Mouse (Mus musculus) lung, postnatal 25 days (tissue): ENCODE data around the gene Olfr1425.
"Not testable (repeated sequence)": the region's sequence is repeated elsewhere in the genome, so short reads cannot be mapped to it uniquely, and the experiment has no call there.

Experiments
- DNase-seq: peaks from one replicate; pipeline ENCODE4 v3.0.0; 2022; ENCODE audit warnings: low spot score

The Olfr1425 gene

GRCm38 (mm10) chr19:12077631-12078030, at the start of gene Olfr1425:
Olfr1425 (minus strand) TSS chr19:12077731.
- DNase-seq = not testable (repeated sequence)

DNA sequence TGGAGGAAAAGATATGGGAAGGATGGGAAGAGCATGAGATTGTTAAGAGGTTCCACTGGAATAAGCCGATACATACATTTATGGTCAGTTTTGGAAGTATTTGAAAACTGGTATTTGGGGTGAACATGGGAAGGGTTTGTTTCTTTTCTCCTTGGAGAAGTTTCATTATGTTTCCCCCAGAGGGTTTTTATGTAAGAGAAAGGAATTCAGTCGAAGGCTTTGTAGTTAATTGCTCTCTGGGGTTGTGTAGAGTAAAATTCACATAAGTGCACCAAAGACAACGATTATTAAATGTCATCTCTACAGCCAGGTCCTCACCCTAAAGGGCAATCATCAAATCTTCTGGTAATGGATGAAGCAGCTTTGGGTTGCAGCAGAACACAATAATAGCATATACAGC, 45.6 kb upstream of the Olfr1425 start, which contains the start of gene Olfr76:
Gene Olfr76, minus strand, starts transcription at position 101 of the 400 bp plus-strand sequence.
- DNase-seq = no peak

- no peak for DNase-seq
These were observed 38.9 kb upstream of the Olfr1425 start for GRCm38 (mm10) chr19:12116464-12116863.

DNA sequence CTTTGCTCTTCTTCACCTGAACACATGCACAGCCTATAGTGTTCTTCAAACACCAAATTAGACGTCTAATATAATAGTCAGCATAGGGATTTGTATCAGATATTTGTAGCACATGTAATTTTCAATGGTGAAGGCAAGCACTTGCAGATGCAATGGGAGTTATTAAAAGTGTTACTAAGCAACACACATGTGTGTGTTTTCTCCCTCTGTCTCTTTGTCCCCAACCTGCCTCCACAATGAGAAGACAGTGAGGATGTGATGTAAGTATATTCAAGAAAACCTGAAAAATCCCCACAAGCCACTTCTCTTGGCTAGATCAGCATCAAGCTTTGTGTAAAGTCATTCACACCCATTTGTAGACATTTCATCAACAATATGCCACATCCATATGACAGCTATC, 38.3 kb upstream of the Olfr1425 start, which contains the start of gene Olfr1428:
Gene Olfr1428, minus strand, starts transcription at position 101 of the 400 bp plus-strand sequence.
- no peak for DNase-seq

DNA sequence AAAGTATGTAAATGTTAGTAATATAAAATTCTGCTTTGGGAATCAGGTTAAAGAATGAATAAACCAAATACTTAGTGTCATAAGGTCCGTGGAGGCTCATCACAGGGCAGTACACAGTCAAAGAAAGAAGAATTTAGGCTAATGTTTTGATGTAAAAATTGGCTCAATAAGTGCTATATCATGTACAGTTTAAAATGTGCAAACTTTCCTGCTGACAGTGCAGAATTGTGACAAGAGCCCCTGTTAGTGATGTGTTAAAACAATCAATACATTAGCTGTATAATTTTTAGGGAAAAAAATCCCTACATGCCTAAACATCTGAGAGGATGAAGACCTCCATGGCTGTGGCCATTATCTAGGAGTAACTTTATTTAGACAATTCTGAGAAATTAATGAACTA, 36.3 kb upstream of the Olfr1425 start:
- no peak for DNase-seq

- no peak for DNase-seq
These were observed 27.0 kb upstream of the Olfr1425 start for GRCm38 (mm10) chr19:12104541-12104940.

DNA sequence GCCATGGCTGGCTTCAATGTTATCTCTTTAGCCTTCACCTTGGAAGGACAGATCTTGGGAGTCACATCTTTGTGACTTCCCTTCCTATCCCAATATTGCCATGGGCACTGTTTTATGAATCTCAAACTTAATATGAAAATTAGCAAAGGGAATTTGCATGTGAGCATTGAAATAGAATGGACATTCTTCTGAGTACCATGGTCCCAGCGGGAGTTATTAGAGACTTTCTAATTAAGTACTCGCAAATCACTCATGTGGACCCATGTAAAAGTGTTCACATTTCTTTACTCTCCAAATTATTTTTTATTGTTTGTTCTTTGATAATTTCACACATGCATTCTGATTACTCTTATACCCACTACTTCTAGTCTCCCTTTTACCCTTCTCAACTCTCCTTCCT, 25.7 kb upstream of the Olfr1425 start, which contains the start of gene Olfr1427:
Gene Olfr1427, minus strand, starts transcription at position 101 of the 400 bp plus-strand sequence.
- DNase-seq = no peak

GRCm38 (mm10) chr19:12091913-12092312, 14.4 kb upstream of the Olfr1425 start, which contains the start of gene Olfr1426:
Olfr1426 (minus strand) TSS chr19:12092013.
- no peak for DNase-seq

DNA sequence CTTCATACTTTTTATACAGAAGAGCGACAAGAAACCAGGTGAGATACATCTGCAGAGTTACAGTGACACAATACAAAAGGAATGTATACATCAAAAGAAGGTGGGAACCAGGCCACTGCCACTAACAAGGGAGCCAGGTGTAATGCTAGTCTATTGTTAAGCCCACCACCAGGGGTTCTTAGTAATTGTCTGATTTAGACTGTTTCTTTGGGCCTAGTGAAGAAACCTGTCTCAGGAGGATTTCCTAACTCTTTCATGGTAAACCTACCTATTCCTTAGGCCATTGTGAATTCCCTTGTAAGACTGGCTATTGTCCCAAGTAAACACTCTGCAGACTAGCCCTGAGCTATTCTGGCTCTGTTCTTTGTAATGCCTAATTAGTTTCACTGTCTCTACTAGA, 8.0 kb downstream of the Olfr1425 start:
- not testable (repeated sequence) for DNase-seq

DNA sequence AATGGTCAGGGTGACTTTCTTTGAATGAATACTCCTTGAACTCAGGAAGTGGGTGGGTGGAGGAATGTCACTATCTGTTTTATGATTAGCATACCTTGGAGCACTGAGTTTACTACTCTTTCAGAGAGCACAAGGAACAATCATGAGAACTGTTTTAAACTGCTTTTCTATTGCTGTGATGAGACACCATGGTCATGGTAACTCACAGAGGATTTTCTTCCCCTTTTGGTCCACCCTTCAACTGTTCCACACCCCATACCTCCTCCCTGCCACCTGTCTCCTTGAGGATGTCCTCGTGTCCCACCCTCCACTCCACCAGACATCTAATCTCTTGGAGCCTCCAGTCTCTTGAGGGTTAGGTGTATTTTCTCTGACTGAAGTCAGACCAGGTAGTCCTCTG, 9.7 kb downstream of the Olfr1425 start:
- DNase-seq = not testable (repeated sequence)

- not testable (repeated sequence) for DNase-seq
These were observed 14.9 kb downstream of the Olfr1425 start, which contains the start of gene Olfr1424 for GRCm38 (mm10) chr19:12062582-12062981. Olfr1424 (minus strand) TSS chr19:12062682.

DNA sequence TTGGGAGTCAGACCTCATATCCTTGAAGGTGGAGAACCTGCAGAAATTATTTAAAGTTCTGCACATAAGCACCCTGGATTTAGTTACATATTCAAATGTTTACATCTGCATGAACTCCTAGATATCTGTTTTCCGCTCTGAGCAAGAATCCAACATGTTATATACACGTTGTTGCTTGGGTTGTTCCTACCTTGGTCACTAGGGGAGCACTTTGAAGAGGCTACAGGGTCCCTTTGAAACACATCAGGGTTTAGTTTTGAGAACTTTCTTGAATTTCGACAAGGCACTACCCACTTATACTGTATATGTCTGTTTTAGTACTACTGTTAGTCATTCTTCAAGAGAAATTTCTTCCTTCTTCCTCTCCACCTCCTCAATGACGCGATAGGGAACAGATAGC, 34.4 kb downstream of the Olfr1425 start:
- no peak for DNase-seq

DNA sequence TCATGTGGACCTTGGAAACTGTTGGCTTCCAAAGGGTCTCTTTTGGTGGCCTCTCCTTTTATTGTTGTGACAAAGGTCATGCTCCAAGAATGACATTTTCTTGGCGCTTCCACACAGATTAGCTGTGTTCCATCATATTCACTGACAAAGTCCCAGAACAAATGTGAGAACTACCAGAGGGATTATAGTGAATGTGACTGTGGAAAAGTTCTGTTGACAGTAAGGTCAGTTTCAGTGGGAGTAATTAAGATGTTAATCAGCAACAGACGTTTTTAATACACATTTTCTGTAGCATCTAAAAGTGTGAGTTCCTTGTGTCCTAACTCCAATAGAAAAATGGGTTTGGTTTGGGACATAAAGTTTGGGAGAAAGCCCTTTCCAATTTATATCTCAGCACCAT, 36.3 kb downstream of the Olfr1425 start, which contains the start of gene Olfr1423:
Gene Olfr1423, minus strand, starts transcription at position 101 of the 400 bp plus-strand sequence.
- no peak for DNase-seq

DNA sequence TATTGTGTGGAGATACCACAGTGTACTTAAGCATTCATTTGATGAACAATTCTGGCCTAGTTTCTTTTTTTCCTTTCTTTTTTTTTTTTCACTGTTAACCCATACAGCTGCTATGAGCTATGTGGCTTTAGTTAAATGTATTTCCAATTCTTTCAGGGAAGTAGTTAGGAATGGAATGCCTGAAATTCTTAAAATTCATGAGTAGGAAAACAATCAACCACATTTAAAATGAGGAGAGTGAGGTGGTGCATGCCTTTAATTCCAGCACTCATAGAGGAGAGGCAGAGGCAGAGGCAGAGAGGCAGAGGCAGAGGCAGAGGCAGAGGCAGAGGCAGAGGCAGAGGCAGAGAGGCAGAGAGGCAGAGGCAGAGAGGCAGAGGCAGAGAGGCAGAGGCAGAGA, 39.8 kb downstream of the Olfr1425 start:
- no peak for DNase-seq

DNA sequence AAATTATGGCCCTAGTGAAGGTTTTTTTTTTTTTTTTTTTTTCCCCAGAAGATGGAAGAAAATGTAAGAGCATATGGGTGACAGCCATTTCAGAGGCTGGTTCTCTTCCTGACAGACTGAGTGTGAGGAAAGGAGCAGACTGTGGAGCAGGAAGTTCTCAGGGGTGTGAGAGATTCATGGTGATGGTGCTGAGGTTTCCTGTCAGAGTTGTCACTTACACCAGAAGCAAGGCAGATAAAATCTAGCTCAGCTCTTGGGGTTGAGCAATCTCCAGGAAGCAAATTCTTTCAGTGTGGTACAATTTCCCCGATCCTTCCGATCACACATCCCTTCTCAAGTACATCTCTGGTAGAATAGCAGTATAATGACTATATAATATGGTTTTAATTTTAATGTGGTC, 50.9 kb downstream of the Olfr1425 start:
- DNase-seq = no peak

DNA sequence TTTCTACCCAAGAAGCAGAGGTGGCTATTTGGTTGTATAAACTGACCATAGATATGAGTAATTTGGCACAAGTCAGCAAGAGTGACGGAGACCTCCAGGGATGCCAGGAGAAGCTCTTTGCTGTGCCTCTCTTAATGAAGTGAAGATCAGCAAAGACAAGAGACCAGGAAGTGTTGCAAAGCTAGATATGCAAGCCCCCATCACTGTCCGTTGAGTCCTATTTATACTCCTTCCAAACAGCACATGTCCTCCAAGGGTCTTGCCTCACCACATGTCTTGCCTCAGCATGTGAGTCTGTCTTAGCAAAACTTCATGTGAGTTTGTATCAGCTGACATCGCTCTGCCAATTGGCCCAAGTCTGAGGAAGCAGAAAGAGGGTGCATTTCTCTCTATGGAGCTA, 52.2 kb downstream of the Olfr1425 start:
- no peak for DNase-seq

DNA sequence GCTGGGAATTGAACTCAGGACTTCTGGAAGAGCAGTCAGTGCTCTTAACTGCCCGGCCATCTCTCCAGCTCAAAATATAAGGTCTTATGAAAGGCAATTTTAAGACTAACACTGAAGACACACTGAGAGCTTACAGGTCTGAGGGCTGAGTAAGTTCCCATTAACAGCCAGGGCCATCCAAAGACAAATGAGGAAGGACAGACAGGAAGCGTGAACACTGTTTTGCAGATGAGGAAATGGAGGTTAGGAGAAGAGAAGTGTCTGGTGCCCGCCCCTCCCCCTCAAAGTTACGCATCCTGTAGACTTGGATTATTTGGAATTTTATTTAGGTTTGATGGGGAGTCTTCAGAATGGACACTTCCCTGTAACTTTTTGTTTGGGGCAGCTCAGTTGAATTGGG, 53.4 kb downstream of the Olfr1425 start:
- no peak for DNase-seq
